ENCODE assay signal across 24 mouse cellular contexts in the genomic region with DNA sequence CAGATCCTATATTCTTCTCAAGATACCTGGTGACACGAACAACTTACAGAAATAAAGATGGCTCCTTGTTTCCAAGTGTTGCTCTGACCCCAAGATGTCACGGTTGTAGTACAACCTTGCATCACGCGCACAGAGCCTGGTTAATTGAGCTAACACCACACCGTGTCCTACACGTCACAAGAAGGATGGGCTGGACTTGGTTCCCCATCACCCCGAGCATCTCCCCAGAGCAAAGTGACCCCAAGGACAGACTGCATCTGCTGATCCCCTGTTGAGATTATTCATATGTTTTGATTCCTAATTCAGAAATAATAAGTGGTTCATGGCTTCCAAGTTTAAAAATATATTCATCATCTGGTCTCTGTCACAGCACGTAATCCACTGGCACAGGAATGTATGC.
"Had no signal": no experiment of that assay in that cellular context is flagged by ENCODE, and none has a peak within 500 bp of the region (broad histone marks: within the 10 kb centered on the region; RNA-seq: fewer than 3 reads in every experiment).

No protein-coding gene starts in this region.

- H3K36me3 ChIP-seq: embryonic facial prominence, embryonic 10.5 days; embryonic facial prominence, embryonic 12.5 days; embryonic facial prominence, embryonic 13.5 days; embryonic facial prominence, embryonic 15.5 days; forebrain, embryonic 12.5 days; forebrain, embryonic 15.5 days; heart, embryonic 10.5 days had no signal

- DNase-seq: cerebellum, adult 2 months; cerebellum, adult 8-10 months; cerebellum, adult 9-10 months; cerebellum, adult 9-11 months; cerebellum, postnatal 10 days; cerebellum, postnatal 14 days; cerebellum, postnatal 25 days; cerebellum, postnatal 36 days; embryo, embryonic 11 days; forebrain, postnatal 0 days; gastrocnemius, postnatal 14 days; gastrocnemius, postnatal 25 days; gastrocnemius, postnatal 36 days; heart, adult 18-20 months had no signal

- H3K4me3 ChIP-seq: embryonic facial prominence, embryonic 10.5 days; embryonic facial prominence, embryonic 12.5 days; embryonic facial prominence, embryonic 13.5 days; embryonic facial prominence, embryonic 15.5 days; erythroblast, embryonic 14.5 days; forebrain, embryonic 10.5 days; forebrain, embryonic 12.5 days; forebrain, embryonic 13.5 days; forebrain, embryonic 15.5 days; heart, embryonic 10.5 days had no signal

- H3K27ac ChIP-seq: embryonic facial prominence, embryonic 10.5 days; embryonic facial prominence, embryonic 12.5 days; embryonic facial prominence, embryonic 13.5 days; embryonic facial prominence, embryonic 15.5 days; forebrain, embryonic 12.5 days; forebrain, embryonic 13.5 days; forebrain, embryonic 15.5 days; heart, embryonic 10.5 days had no signal

- H3K9ac ChIP-seq: embryonic facial prominence, embryonic 12.5 days; embryonic facial prominence, embryonic 13.5 days; embryonic facial prominence, embryonic 15.5 days; forebrain, embryonic 12.5 days; forebrain, embryonic 13.5 days; forebrain, embryonic 15.5 days; forebrain, postnatal 0 days had no signal

- H3K27me3 ChIP-seq: embryonic facial prominence, embryonic 12.5 days; embryonic facial prominence, embryonic 13.5 days; embryonic facial prominence, embryonic 15.5 days; forebrain, embryonic 12.5 days; forebrain, embryonic 13.5 days; forebrain, embryonic 15.5 days had no signal

- H3K4me1 ChIP-seq: embryonic facial prominence, embryonic 15.5 days; forebrain, embryonic 12.5 days; forebrain, embryonic 13.5 days; forebrain, embryonic 15.5 days had no signal
